Mouse (Mus musculus) limb, embryonic 11.5 days (tissue): ENCODE data around the gene Wdr66. TPM values are rescaled to one million over a fixed set of nuclear protein-coding genes. Genes with fewer than 3 reads are reported as not detected.
A peak's percentile ranks its signal among the peaks of the same experiment; 100 is the strongest.

Experiments used
- ATAC-seq: fragments of 200-750 bp; cut with Nextera tagmentation; 2 replicates; pipeline ENCODE4 v1.8.0; 2017; ENCODE audit warnings: low read depth; ENCODE audit not compliant: insufficient number of reproducible peaks, low FRiP score, low TSS enrichment
- DNase-seq: peaks from one replicate; pipeline ENCODE4 v3.0.0-alpha.2; 2015; ENCODE audit warnings: low spot score
- H3K27ac ChIP-seq: fragments of 300-500 bp; sonication (generic); replicated peaks from 2 replicates; pipeline ENCODE4 v1.5.1; 2014; ENCODE audit warnings: low read depth, mild to moderate bottlenecking, low read length
- H3K27me3 ChIP-seq: fragments of 300-500 bp; sonication (generic); 2 replicates; pipeline ENCODE4 v1.6.1; 2014; ENCODE audit warnings: mild to moderate bottlenecking, low read length, mixed read lengths; ENCODE audit not compliant: control insufficient read depth, insufficient read depth
- H3K36me3 ChIP-seq: fragments of 300-500 bp; sonication (generic); 2 replicates; pipeline ENCODE4 v1.6.1; 2014; ENCODE audit warnings: mild to moderate bottlenecking, low read length, moderate library complexity, mixed read lengths; ENCODE audit not compliant: control insufficient read depth, insufficient read depth
- H3K4me1 ChIP-seq: fragments of 300-500 bp; sonication (generic); 2 replicates; pipeline ENCODE4 v1.6.1; 2014; ENCODE audit warnings: low read length, mixed read lengths; ENCODE audit not compliant: control insufficient read depth, insufficient read depth
- H3K4me2 ChIP-seq: fragments of 300-500 bp; sonication (generic); 2 replicates; pipeline ENCODE4 v1.6.1; 2014; ENCODE audit warnings: low read depth, mild to moderate bottlenecking, moderate library complexity; ENCODE audit not compliant: severe bottlenecking
- H3K4me3 ChIP-seq: fragments of 300-500 bp; sonication (generic); 2 replicates; pipeline ENCODE4 v1.5.1; 2014; ENCODE audit warnings: low read depth, low read length
- H3K9ac ChIP-seq: fragments of 300-500 bp; sonication (generic); 2 replicates; pipeline ENCODE4 v1.6.1; 2014; ENCODE audit warnings: mild to moderate bottlenecking, low read length
- H3K9me3 ChIP-seq: fragments of 300-500 bp; sonication (generic); 2 replicates; pipeline ENCODE4 v1.6.1; 2016; ENCODE audit warnings: low read length; ENCODE audit not compliant: control insufficient read depth
- WGBS: fragments of 180-500 bp; shearing (Covaris S2); extraction: QIAGEN DNeasy Blood & Tissue Kit; methylation state at CpG from one replicate; pipeline ENCODE4 v1.1.7; 2014; 5-methylcytosine and 5-hydroxymethylcytosine counted together
- polyA plus RNA-seq: library from polyadenylated mRNA; unstranded; fragments of >200 nt; fragmentation: Nextera tagmentation; extraction: Ambion mirVana; gene quantifications from 2 replicates; pipeline ENCODE4 v1.2.1, GENCODE M21; 2014

Wdr66 gene
- polyA plus RNA-seq, 1 experiment from 2014 or later: 0.13 TPM

DNA sequence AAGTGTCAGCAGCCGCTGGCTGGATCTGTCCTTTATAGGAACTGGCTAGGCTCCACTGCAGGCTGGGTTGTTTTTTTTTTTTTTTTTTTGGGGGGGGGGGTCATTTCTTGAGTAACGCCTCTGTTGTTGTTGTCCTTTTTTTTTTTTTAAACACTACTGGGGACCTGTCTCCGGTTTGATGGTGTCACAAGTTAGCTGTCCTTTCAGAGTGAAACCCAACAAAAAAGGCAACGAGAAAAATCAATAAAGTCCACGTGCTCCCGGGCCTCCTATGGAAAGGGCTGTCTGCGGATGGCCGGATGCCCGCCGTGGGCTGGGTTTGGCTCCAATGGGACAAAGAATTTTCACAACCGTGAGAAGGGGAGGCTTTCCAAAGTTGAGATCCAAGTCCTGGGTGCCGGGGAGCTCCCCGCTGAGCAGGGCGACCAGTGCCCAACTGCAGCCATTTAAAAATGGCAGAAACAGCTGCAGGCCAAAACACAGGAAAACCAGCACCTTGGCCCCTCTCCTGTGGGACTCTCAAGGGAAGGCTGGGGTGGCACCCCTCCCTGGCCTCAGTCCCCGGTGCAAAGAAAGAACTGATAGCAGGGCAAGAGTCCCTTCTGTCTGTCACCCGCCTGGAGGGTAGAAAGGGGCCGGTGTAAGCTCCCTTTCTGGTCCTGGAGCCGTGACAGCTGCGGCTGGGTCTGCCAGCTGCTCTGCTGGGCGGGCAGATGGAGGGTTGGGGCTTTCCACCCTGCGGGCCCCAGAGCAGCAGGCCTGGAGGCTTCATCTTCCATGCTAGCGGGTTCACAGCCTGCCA is 94.2 kb downstream of the Wdr66 start:
- H3K27me3 ChIP-seq: no peaks in the 10 kb centered on the region
- WGBS: 2% methylated on average over 21 of the region's 22 CpGs
- ATAC-seq: peak; percentile 14; the same call in 1 of the 2 replicates

GRCm38 (mm10) chr5:123346701-123347270 is 94.9 kb downstream of the Wdr66 start:
- Histone ChIP-seq H3K36me3 (no peaks in the 10 kb centered on the region), H3K4me2 (peak overlapping the region; percentile 92), H3K4me3 (peak overlapping the region; percentile 83), H3K4me1 (peaks cover 15% of the 10 kb centered on the region), H3K9ac (peak overlapping the region; percentile 98; the same call in 1 of the 2 replicates), H3K9me3 (no peaks in the 10 kb centered on the region), H3K27me3 (no peaks in the 10 kb centered on the region), H3K27ac (peak overlapping the region; percentile 99; the same call in 1 of the 2 replicates)
- 69% methylated on average over 7 of the region's 7 CpGs for WGBS
- DNase-seq: no peak
- ATAC-seq: no peak

More for the DNA sequence above, 94.2 kb downstream of the Wdr66 start:
- peak overlapping the region; percentile 92 for H3K4me2 ChIP-seq
- H3K4me1 ChIP-seq: peaks cover 15% of the 10 kb centered on the region
- no peaks in the 10 kb centered on the region for H3K36me3 ChIP-seq
- H3K4me3 ChIP-seq: peak overlapping the region; percentile 83
- peak overlapping the region; percentile 99 for H3K27ac ChIP-seq
- H3K9me3 ChIP-seq: no peaks in the 10 kb centered on the region
- H3K9ac ChIP-seq: peak overlapping the region; percentile 98
- peak; percentile 62 for DNase-seq

- Histone ChIP-seq H3K4me3 (no peak overlapping the region), H3K27ac (no peak overlapping the region), H3K9ac (no peak overlapping the region), H3K36me3 (0 out of 2 replicates have a peak, but pooled peaks cover 2% of the 10 kb centered on the region), H3K4me2 (no peak overlapping the region), H3K4me1 (peaks cover 15% of the 10 kb centered on the region), H3K9me3 (no peaks in the 10 kb centered on the region), H3K27me3 (no peaks in the 10 kb centered on the region)
- DNase-seq (no peak), ATAC-seq (no peak)
- WGBS: 83% methylated on average over 2 of the region's 2 CpGs
These were observed 96.1 kb downstream of the Wdr66 start for GRCm38 (mm10) chr5:123347985-123348384.

DNA sequence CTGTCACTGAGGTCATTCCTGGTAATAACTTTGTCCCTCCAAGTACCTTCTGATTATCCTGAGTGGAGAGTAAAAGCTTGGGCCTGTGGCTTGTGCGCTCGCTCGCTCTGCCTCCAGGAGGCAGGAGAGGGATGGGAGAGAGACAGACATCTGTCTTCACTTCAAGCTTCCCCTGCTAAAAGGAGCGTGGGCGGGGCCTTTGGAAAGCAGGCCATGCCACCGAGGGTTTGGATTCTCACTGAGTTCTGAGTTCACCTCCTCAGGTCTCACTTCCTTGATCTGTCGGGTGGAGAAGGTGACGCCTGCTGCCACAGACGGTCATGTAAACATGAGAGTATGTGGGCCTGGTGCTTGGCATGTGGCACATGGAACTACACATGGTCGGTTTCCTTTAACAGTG is 98.5 kb downstream of the Wdr66 start:
- Histone ChIP-seq H3K9ac (no peak overlapping the region), H3K27ac (no peak overlapping the region), H3K4me1 (peaks cover 11% of the 10 kb centered on the region), H3K4me2 (no peak overlapping the region), H3K36me3 (peaks cover 8% of the 10 kb centered on the region; the same call in 1 of the 2 replicates), H3K9me3 (no peaks in the 10 kb centered on the region), H3K4me3 (no peak overlapping the region), H3K27me3 (no peaks in the 10 kb centered on the region)
- WGBS: 65% methylated on average over 10 of the region's 10 CpGs
- DNase-seq (peak; percentile 32), ATAC-seq (no peak)

- Histone ChIP-seq H3K4me1 (no peaks in the 10 kb centered on the region), H3K4me3 (no peak overlapping the region), H3K4me2 (no peak overlapping the region), H3K27me3 (no peaks in the 10 kb centered on the region), H3K9me3 (no peaks in the 10 kb centered on the region), H3K27ac (no peak overlapping the region), H3K9ac (no peak overlapping the region), H3K36me3 (peaks cover 31% of the 10 kb centered on the region)
- ATAC-seq (no peak), DNase-seq (no peak)
- WGBS: 83% methylated on average over 11 of the region's 11 CpGs
These were observed 104.0 kb downstream of the Wdr66 start for GRCm38 (mm10) chr5:123355918-123356317.

DNA sequence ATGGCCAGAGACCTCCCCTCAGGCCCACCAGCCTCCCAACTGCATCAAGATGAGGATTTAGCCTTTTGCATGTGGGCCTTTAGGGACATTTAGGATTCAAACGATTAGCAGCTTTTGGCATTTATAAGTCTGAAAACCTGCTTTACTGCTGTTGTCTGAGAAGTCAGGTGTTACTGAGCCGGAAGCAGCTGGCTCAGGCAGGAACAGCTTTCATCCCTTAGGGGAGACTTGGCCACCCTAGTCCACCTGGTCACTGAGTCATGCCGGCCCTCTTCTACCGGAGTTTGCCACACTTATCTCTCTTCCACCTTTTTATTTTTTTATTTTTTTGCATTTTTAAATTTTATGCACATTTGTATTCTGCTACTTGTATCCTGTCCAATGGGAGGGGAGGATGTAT is 105.4 kb downstream of the Wdr66 start:
- ATAC-seq: no peak
- Histone ChIP-seq H3K36me3 (peaks cover 36% of the 10 kb centered on the region), H3K9me3 (no peaks in the 10 kb centered on the region), H3K27me3 (no peaks in the 10 kb centered on the region), H3K27ac (no peak overlapping the region), H3K4me2 (no peak overlapping the region), H3K9ac (no peak overlapping the region), H3K4me3 (no peak overlapping the region), H3K4me1 (no peaks in the 10 kb centered on the region)
- WGBS: 90% methylated on average over 4 of the region's 4 CpGs
- no peak for DNase-seq

DNA sequence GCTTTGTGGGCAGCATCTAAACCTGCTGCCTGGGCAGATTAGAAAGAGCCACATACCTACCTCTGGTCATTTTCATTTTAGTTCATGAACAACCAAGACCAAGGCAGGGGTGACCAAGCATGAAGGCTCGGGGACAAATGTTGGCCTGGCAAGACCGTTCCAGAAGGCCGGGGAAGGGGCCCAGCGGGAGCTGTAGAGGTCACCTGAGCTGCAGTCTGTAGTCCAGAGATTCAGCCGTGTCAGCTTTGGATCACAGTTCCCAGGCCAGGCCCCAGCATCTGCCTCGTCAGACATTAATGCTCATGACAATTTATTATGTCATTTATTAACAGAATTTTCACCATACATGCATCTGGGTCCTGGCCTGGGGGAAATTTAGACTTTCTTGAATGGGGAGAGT is 107.5 kb downstream of the Wdr66 start:
- H3K4me1 ChIP-seq: no peaks in the 10 kb centered on the region

DNA sequence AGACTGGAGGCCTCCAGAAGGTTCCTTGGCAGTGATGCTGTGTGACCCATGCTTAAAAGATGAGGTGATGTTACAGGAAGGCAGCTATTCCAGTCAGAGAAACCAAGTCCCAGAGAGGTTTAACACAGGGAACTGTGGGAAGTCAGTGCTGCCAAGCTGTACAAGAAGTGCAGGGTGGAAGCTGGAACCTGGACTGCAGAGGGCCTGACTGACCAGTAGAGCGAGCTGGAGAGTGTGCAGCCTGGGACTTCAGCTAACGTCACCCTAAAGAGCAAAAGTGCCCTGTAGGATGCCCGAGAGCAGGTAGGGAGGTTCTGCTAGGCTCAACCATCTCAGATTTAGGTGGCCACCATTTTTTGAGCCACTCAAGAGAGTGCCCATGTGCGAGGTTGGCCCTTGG is 111.0 kb downstream of the Wdr66 start:
- Histone ChIP-seq H3K36me3 (peaks cover 27% of the 10 kb centered on the region), H3K4me1 (no peaks in the 10 kb centered on the region), H3K4me2 (no peak overlapping the region), H3K9ac (no peak overlapping the region), H3K27ac (no peak overlapping the region), H3K4me3 (no peak overlapping the region), H3K9me3 (no peaks in the 10 kb centered on the region), H3K27me3 (no peaks in the 10 kb centered on the region)
- ATAC-seq (no peak), DNase-seq (no peak)
- 91% methylated on average over 4 of the region's 4 CpGs for WGBS

More for the DNA sequence above, 107.5 kb downstream of the Wdr66 start:
- ATAC-seq: no peak
- 91% methylated on average over 6 of the region's 6 CpGs for WGBS
- Histone ChIP-seq H3K4me3 (no peak overlapping the region), H3K36me3 (peaks cover 40% of the 10 kb centered on the region), H3K9me3 (no peaks in the 10 kb centered on the region), H3K9ac (no peak overlapping the region), H3K27me3 (no peaks in the 10 kb centered on the region), H3K4me2 (no peak overlapping the region), H3K27ac (no peak overlapping the region)
- DNase-seq: no peak
